Comparison of ENCODE assay signal across 8 mouse cellular contexts in genomic region chrX:98936707-98937554, GRCm38 (mm10). TPM values are rescaled to one million over a fixed set of nuclear protein-coding genes. Genes with fewer than 3 reads are reported as not detected.
DNase-seq lines count a peak whose midpoint lies in the region; ATAC-seq and TF ChIP-seq lines count a peak whose summit lies in the region.

No protein-coding gene starts in this region.

- peak overlapping the region; percentile 77 for H3K27ac ChIP-seq in ES-E14 (ENCODE audit: insufficient read depth, low read depth, low read length, poor library complexity, severe bottlenecking)
- peak overlapping the region; percentile 90 for H3K27ac ChIP-seq in forebrain, embryonic 15.5 days (replicated peaks)
- peak overlapping the region; percentile 96 for H3K27ac ChIP-seq in lung, embryonic 15.5 days

- intact Hi-C loops in heart, postnatal 36 days (cut with DNase I): loop anchor here (5.0 kb wide), 1 partner anchor 235 kb away; no protein-coding TSS in a partner anchor

- peak overlapping the region; percentile 79 to 94 for H3K4me3 ChIP-seq in ES-E14 (ENCODE audit: insufficient read depth in 1 of 2, low read depth in 1 of 2, low read length in 2 of 2, poor library complexity in 1 of 2, severe bottlenecking in 1 of 2)
- peak overlapping the region; percentile 63 for H3K4me3 ChIP-seq in forebrain, embryonic 15.5 days
- peak overlapping the region; percentile 65 for H3K4me3 ChIP-seq in lung, embryonic 15.5 days

- H3K4me2 ChIP-seq in forebrain, embryonic 15.5 days (replicated peaks): peak overlapping the region; percentile 54
- H3K4me2 ChIP-seq in lung, embryonic 15.5 days: peak overlapping the region; percentile 62

- no peaks in the 10 kb centered on the region for H3K9me3 ChIP-seq in ES-E14 (ENCODE audit: control insufficient read depth, insufficient read depth, low read depth, low read length)
- H3K9me3 ChIP-seq in forebrain, embryonic 15.5 days: no peaks in the 10 kb centered on the region
- no peaks in the 10 kb centered on the region for H3K9me3 ChIP-seq in lung, embryonic 15.5 days

- H3K36me3 ChIP-seq in ES-E14 (ENCODE audit: control insufficient read depth, insufficient read depth, low read length, poor library complexity, severe bottlenecking): no peaks in the 10 kb centered on the region
- H3K36me3 ChIP-seq in forebrain, embryonic 15.5 days: no peaks in the 10 kb centered on the region
- H3K36me3 ChIP-seq in lung, embryonic 15.5 days: peaks cover 2% of the 10 kb centered on the region; the same call in 1 of the 2 replicates

- in situ Hi-C loops in ES-E14 (cut with MboI; ENCODE audit: low sequenced_read_pairs in 2 of 2, unreplicated experiment in 2 of 2): loop anchor here in 1 of 2 experiments (25.0 kb wide), 1 partner anchor 225 kb away; no protein-coding TSS in a partner anchor

- peak; percentile 43 for DNase-seq in ES-E14 (ENCODE audit: low read depth, low spot score)
- peak; percentile 96 for DNase-seq in cerebellum, adult 11-12 months
- DNase-seq in heart, postnatal 36 days: peak; percentile 94
- peak; percentile 96 to 99 for DNase-seq in layer of hippocampus, adult 8-10 months (ENCODE audit: low spot score in 2 of 2)
- DNase-seq in ovary, adult 18-20 months (ENCODE audit: low spot score): peak; percentile 91
- peak; percentile 89 for DNase-seq in thymus, postnatal 0 days (ENCODE audit: low spot score)

- WGBS in forebrain, embryonic 15.5 days: 22% methylated on average over 66 of the region's 66 CpGs
- 25% methylated on average over 66 of the region's 66 CpGs for WGBS in lung, embryonic 15.5 days

- H3K27me3 ChIP-seq in forebrain, embryonic 15.5 days: no peaks in the 10 kb centered on the region
- H3K27me3 ChIP-seq in lung, embryonic 15.5 days: no peaks in the 10 kb centered on the region

- peak overlapping the region; percentile 80 for H3K9ac ChIP-seq in ES-E14 (ENCODE audit: insufficient read depth, low read depth, low read length, poor library complexity, severe bottlenecking)
- H3K9ac ChIP-seq in forebrain, embryonic 15.5 days (replicated peaks): peak overlapping the region; percentile 65
- H3K9ac ChIP-seq in lung, embryonic 15.5 days: peak overlapping the region; percentile 65

- H3K4me1 ChIP-seq in ES-E14 (ENCODE audit: control insufficient read depth in 2 of 2, insufficient read depth in 2 of 2, low read length in 2 of 2, poor library complexity in 1 of 2): no peaks in the 10 kb centered on the region; a peak in 1 of 4 replicates
- H3K4me1 ChIP-seq in forebrain, embryonic 15.5 days: peaks cover 11% of the 10 kb centered on the region
- H3K4me1 ChIP-seq in lung, embryonic 15.5 days: no peaks in the 10 kb centered on the region

- ATAC-seq in forebrain, embryonic 15.5 days (replicated peaks): peak; percentile 98
- peak; percentile 94 for ATAC-seq in lung, embryonic 15.5 days (ENCODE audit: borderline replicate concordance, extremely low read depth, low FRiP score, low TSS enrichment)

TF ChIP-seq in ES-E14, 5 proteins besides CTCF, POLR2A, EP300 and RAD21:
- TF ChIP-seq ZNF384 (IDR thresholded peaks at IDR 0.05; ENCODE audit: low read depth, low read length) (no peak), CHD2 (IDR thresholded peaks at IDR 0.05; ENCODE audit: low read depth, low read length) (no peak), HCFC1 (IDR thresholded peaks at IDR 0.05; ENCODE audit: borderline replicate concordance, insufficient read depth, low read length) (no peak), ZC3H11A (IDR thresholded peaks at IDR 0.05; ENCODE audit: borderline replicate concordance, low read depth, low read length) (no peak; the same call in none of the 2 replicates), MAFK (IDR thresholded peaks at IDR 0.05; ENCODE audit: insufficient read depth, low read depth, low read length) (no peak)

RNA-seq across cellular contexts. Expression of gene Yipf6, which starts 0.8 kb away (rescaled TPM):
- total RNA-seq in ES-E14 (2012; rRNA removed): 33.7 and 44.9 TPM in 2 replicates
- 20.5 and 21.2 TPM in 2 replicates for polyA plus RNA-seq in forebrain, embryonic 15.5 days (2015; fragmentation: Nextera tagmentation; extraction: Ambion mirVana)
- total RNA-seq in heart, postnatal 36 days (2021): 10 to 100 TPM; 16.6 to 17.9 TPM
- total RNA-seq in layer of hippocampus, adult 8-10 months (2022): 10 to 100 TPM; 36.0 to 42.3 (median 39.7) TPM
- polyA plus RNA-seq in lung, embryonic 15.5 days (2015; fragmentation: Nextera tagmentation; extraction: Ambion mirVana): 29.1 and 31.2 TPM in 2 replicates
- 20.8 and 25.1 TPM in 2 replicates for polyA plus RNA-seq in thymus, postnatal 0 days (2015; fragmentation: Nextera tagmentation; extraction: Ambion mirVana)

RNA-seq across cellular contexts. Expression of gene Ophn1, which starts 46.1 kb away (rescaled TPM):
- 2.5 and 2.9 TPM in 2 replicates for total RNA-seq in ES-E14 (2012; rRNA removed)
- 40.8 and 41.7 TPM in 2 replicates for polyA plus RNA-seq in forebrain, embryonic 15.5 days (2015; fragmentation: Nextera tagmentation; extraction: Ambion mirVana)
- total RNA-seq in heart, postnatal 36 days (2021): 1 to 10 TPM; 7.2 to 8.8 TPM
- 10 to 100 TPM; 36.1 to 47.8 (median 41.4) TPM for total RNA-seq in layer of hippocampus, adult 8-10 months (2022)
- polyA plus RNA-seq in lung, embryonic 15.5 days (2015; fragmentation: Nextera tagmentation; extraction: Ambion mirVana): 16.8 and 17.8 TPM in 2 replicates
- polyA plus RNA-seq in thymus, postnatal 0 days (2015; fragmentation: Nextera tagmentation; extraction: Ambion mirVana): 2.2 and 2.6 TPM in 2 replicates

Comparison
In these comparisons a context has a peak if more than half of its experiments do, and no peak if none do; other contexts are left out.
1. Peak in every context shown above with its lines: DNase-seq, ATAC-seq, H3K4me3 ChIP-seq and H3K27ac ChIP-seq.
2. DNase-seq: peak in every context shown above with its lines; median percentile 98 in layer of hippocampus, adult 8-10 months; 96 in cerebellum, adult 11-12 months; 94 in heart, postnatal 36 days; 91 in ovary, adult 18-20 months; 89 in thymus, postnatal 0 days; 43 in ES-E14.